13 mouse cellular contexts compared by ENCODE assay signal in the genomic region with DNA sequence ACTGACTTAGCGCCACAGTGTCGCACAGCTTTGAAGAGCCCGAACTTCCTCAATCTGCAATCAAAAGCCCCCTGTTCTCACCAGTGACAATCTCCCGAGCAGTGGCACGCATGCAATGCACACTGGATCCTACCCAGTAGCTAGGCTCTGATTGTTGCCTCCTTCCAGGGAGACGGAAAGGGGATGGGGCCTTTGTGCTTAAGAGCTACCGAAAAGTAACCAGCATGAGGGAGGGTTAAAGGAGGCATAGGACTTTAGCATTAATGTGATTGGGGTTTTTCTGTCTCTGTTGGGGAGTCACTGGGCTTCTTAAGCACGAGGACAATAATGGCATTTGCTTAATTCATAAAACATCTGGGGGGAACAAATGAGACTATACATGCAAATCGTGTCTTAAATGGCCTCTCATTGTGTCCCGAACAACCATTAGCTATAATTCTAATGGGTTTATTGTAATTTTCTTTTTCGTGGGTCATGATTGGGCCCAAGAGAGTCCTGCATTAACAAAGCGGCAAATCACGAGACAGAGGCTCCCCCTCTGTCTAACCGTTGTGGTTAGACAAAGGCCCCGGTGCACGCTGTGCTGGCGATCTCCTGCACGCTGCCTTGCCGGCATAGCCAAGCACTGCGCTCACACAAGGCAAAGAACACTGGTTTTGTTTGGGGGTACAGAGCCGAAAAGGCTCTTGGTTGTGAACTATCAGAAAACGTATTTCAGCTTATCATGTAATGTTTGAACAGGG.
A peak's percentile ranks its signal among the peaks of the same experiment; 100 is the strongest.
DNase-seq lines count a peak whose midpoint lies in the region; ATAC-seq and TF ChIP-seq lines count a peak whose summit lies in the region.
"Had no signal": no experiment of that assay in that cellular context is flagged by ENCODE, and none has a peak within 500 bp of the region (broad histone marks: within the 10 kb centered on the region; RNA-seq: fewer than 3 reads in every experiment).

No protein-coding gene starts in this region.

- peak overlapping the region; percentile 71 for H3K27ac ChIP-seq in forebrain, embryonic 14.5 days (ENCODE audit: low read depth, low read length)
- H3K27ac ChIP-seq in neural tube, embryonic 13.5 days (replicated peaks): peak overlapping the region; percentile 89
- H3K27ac ChIP-seq in layer of hippocampus, adult 2 months: no peak overlapping the region
- H3K27ac ChIP-seq: intestine, embryonic 15.5 days; liver, embryonic 14.5 days; macrophage; stomach, embryonic 15.5 days had no signal

- no peaks in the 10 kb centered on the region for H3K9me3 ChIP-seq in forebrain, embryonic 14.5 days (replicated peaks; ENCODE audit: control insufficient read depth, low read length)
- H3K9me3 ChIP-seq in neural tube, embryonic 13.5 days: no peaks in the 10 kb centered on the region
- H3K9me3 ChIP-seq: intestine, embryonic 15.5 days; stomach, embryonic 15.5 days had no signal

- peak; percentile 56 for DNase-seq in embryo, embryonic 10.5 days (ENCODE audit: low spot score)
- DNase-seq in forebrain, embryonic 14.5 days (ENCODE audit: low spot score): peak; percentile 79
- DNase-seq in mesoderm, embryonic 11.5 days (ENCODE audit: low read depth, low spot score): peak; percentile 58
- DNase-seq in lung, postnatal 25 days (ENCODE audit: low spot score): no peak
- no peak for DNase-seq in layer of hippocampus, adult 2 months (ENCODE audit: low spot score in 2 of 2)
- DNase-seq in layer of hippocampus, postnatal 36 days: no peak
- DNase-seq: gastrocnemius, postnatal 14 days; kidney, postnatal 4 days had no signal

- H3K4me2 ChIP-seq in forebrain, embryonic 14.5 days (ENCODE audit: low read length): 0 out of 2 replicates have a peak overlapping the region, but pooled peaks have one; percentile 6
- peak overlapping the region; percentile 36 for H3K4me2 ChIP-seq in neural tube, embryonic 13.5 days
- H3K4me2 ChIP-seq: intestine, embryonic 15.5 days; stomach, embryonic 15.5 days had no signal

- H3K27me3 ChIP-seq in forebrain, embryonic 14.5 days (replicated peaks; ENCODE audit: control insufficient read depth, insufficient read depth, low read length): no peaks in the 10 kb centered on the region
- no peaks in the 10 kb centered on the region for H3K27me3 ChIP-seq in neural tube, embryonic 13.5 days
- H3K27me3 ChIP-seq: intestine, embryonic 15.5 days; stomach, embryonic 15.5 days had no signal

- WGBS in forebrain, embryonic 14.5 days: 17% methylated on average over 22 of the region's 22 CpGs
- WGBS in neural tube, embryonic 13.5 days: 27% methylated on average over 22 of the region's 22 CpGs

- no peaks in the 10 kb centered on the region for H3K36me3 ChIP-seq in forebrain, embryonic 14.5 days (ENCODE audit: control insufficient read depth, insufficient read depth, low read length)
- H3K36me3 ChIP-seq in neural tube, embryonic 13.5 days: no peaks in the 10 kb centered on the region
- H3K36me3 ChIP-seq: intestine, embryonic 15.5 days; stomach, embryonic 15.5 days had no signal

- peak; percentile 89 for ATAC-seq in forebrain, embryonic 14.5 days
- peak; percentile 94 for ATAC-seq in neural tube, embryonic 13.5 days (ENCODE audit: low read depth)
- ATAC-seq: intestine, embryonic 15.5 days had no signal

- TF ChIP-seq CTCF in layer of hippocampus, adult 2 months (conservative IDR thresholded peaks at IDR 0.05): no peak

- H3K4me1 ChIP-seq in forebrain, embryonic 14.5 days (ENCODE audit: control insufficient read depth, insufficient read depth, low read length): peaks cover 12% of the 10 kb centered on the region; the same call in 1 of the 2 replicates
- H3K4me1 ChIP-seq in neural tube, embryonic 13.5 days (replicated peaks): peaks cover 44% of the 10 kb centered on the region
- H3K4me1 ChIP-seq: intestine, embryonic 15.5 days; stomach, embryonic 15.5 days had no signal

- peak overlapping the region; percentile 35; the same call in 1 of the 2 replicates for H3K9ac ChIP-seq in forebrain, embryonic 14.5 days (ENCODE audit: low read length)
- peak overlapping the region; percentile 56; the same call in 1 of the 2 replicates for H3K9ac ChIP-seq in neural tube, embryonic 13.5 days
- H3K9ac ChIP-seq: intestine, embryonic 15.5 days; liver, embryonic 14.5 days; stomach, embryonic 15.5 days had no signal

- no peak overlapping the region for H3K4me3 ChIP-seq in forebrain, embryonic 14.5 days (ENCODE audit: low read depth, low read length)
- H3K4me3 ChIP-seq in neural tube, embryonic 13.5 days: no peak overlapping the region
- no peak overlapping the region for H3K4me3 ChIP-seq in layer of hippocampus, adult 2 months
- H3K4me3 ChIP-seq: intestine, embryonic 15.5 days; stomach, embryonic 15.5 days had no signal

Comparison
In these comparisons a context has a peak if more than half of its experiments do, and no peak if none do; other contexts are left out.
1. DNase-seq: peak in embryo, embryonic 10.5 days (single experiment), forebrain, embryonic 14.5 days (single experiment) and mesoderm, embryonic 11.5 days (single experiment); none in lung, postnatal 25 days (single experiment), layer of hippocampus, adult 2 months (0 of 2) and layer of hippocampus, postnatal 36 days (0 of 2).